Mouse (Mus musculus): ENCODE results near the gene Eef2k.

The Eef2k gene

GRCm38 (mm10) chr7:120842345-120843036, at the start of gene Eef2k:
Eef2k (plus strand) TSS chr7:120842831.
- DNase-seq, result peak; percentile 92

DNA sequence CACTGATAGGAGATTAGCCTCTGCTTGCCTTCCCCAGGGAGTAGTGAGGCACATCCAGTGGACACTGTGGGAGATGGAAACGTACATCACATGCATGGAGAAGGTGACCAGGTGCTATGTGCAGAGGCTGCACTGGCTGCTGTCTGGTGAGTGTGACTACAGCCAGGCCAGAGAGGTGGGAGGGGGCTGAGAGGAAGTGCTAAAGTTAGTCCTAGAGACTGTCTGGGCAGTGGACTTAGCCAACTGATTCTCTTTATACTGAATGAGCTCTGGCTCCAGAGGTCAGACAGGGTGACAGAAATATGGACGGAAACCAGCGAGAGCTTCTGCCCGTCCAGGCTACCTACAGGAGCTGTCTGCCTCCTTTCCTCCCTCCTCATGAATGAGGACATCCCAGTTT, 47.1 kb upstream of the Eef2k start:
- DNase-seq, result no peak

GRCm38 (mm10) chr7:120796369-120796768, 46.3 kb upstream of the Eef2k start:
- no peak for DNase-seq

DNA sequence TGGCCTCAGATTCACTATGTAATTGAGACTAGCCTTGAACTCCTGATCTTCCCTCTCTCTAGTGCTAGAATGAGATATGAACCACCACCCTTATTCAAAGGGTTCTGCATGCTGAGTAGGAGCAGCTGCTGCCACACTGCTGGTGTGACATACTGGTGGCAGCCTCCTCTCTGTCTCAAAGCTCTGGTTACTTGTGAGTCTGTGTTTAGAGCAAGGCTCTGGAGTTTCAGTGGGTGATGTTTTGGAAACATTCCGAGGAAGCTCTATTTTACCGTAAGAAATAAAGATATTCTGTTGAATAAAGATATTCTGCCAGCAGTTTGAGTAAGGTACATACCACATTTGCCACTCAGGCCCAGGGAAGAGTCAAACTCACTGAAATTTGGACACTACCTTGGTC, 39.4 kb upstream of the Eef2k start:
- no peak for DNase-seq

GRCm38 (mm10) chr7:120809705-120810104, 32.9 kb upstream of the Eef2k start:
- DNase-seq, result peak; percentile 14

DNA sequence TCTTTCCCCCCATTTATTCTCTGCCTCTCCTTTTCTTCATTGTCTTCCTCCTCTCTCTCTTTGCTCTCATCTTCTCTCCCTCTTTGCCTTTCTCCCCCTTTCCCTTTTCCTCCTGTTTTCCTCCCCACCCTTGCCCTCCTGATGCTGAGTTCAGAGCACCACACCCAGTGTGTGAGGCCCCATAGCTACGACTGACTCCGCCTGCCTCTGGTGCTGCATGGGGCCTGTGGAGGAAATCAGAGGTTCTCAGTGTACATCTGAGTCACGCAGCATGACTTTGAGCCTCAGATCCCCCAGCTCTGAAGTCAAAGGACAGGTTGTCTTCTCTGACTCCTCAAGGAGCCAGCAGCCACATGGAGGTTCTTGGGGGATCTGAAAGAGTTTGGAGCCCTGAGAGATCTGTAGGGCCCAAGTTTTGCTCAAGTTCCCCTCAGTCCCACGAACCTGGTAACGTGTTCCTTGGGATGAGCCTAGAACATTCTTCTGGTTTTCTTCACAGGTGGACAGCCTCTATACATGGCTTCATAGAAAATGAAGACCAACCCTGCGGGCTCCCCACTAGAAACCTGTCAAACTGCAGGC, 30.7 kb upstream of the Eef2k start, which contains the start of gene Gm5737:
Gene Gm5737 (plus strand): TSS at position 532 of the 582 bp plus-strand sequence.
- no peak for DNase-seq

GRCm38 (mm10) chr7:120817552-120817951, 25.1 kb upstream of the Eef2k start:
- DNase-seq, result no peak

DNA sequence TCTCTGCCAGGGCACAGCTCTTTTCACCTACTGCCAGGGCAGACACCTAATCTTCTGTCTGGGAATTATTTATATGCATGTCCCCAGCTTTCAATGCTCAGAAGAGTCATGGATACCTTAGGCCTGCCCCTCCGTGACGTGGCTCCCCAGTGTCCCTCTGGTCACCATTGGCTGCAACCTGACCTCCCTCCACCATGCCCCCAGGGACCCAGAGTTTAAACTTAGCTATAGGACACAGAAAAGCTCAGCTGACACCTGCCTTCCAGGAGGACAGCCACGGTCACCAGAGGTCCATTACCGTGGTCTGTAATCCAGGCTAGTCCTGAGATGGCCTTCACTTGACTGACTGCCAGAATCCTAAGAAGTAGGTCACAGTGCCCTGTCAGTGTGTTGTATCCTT, 23.2 kb upstream of the Eef2k start:
- DNase-seq, result no peak

- peak; percentile 80 for DNase-seq
These were observed 19.4 kb upstream of the Eef2k start for GRCm38 (mm10) chr7:120823248-120823647.

GRCm38 (mm10) chr7:120825097-120825496, 17.5 kb upstream of the Eef2k start:
- DNase-seq, result no peak

GRCm38 (mm10) chr7:120826408-120826807, 16.2 kb upstream of the Eef2k start:
- DNase-seq, result peak; percentile 59

DNA sequence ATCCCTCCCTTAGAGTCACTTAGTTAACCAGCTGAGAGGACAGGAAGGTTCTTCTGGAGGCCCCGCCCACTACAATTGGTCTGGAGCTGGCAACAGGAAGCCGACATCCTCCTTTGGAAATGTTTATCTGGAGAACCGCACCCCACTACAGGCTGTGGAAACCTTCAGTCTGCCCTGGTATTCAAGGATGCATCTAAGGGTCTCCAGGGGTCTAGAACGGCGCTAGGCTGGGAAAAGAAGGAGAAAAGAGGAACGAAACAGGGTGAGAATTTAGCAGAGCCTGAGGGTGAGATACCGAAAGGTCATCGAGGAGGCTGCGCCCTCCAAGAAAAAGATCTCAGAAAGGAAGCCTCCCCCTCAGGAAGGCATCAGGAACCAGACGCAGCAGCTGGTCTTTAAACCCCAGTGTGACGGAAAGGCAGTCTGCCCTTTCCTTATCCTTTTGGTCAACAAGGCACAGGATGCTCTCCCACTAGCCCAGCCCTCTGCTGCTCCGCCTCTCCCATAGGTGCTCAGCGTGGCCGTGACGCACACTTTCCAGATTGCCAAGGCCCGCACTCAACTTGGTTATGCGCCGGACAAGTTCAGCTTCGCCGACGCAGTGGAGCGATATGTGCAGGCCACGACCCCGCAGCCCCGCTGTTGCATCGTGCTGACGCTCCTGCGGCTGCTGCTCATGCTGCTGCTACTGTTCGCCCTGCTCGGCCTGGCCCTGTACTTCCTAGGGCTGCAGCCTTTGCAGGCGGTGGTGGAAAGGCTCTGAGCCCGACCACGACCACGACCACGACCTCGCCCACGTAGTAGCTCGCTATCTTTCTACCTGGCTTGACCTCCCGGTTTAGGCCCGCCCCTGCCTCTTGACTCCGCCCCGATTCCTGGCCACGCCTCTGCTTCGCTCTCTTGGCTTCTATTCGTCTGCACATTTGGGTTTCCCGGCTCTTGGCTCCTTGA, 11.9 kb upstream of the Eef2k start:
- DNase-seq, result peak; percentile 74

DNA sequence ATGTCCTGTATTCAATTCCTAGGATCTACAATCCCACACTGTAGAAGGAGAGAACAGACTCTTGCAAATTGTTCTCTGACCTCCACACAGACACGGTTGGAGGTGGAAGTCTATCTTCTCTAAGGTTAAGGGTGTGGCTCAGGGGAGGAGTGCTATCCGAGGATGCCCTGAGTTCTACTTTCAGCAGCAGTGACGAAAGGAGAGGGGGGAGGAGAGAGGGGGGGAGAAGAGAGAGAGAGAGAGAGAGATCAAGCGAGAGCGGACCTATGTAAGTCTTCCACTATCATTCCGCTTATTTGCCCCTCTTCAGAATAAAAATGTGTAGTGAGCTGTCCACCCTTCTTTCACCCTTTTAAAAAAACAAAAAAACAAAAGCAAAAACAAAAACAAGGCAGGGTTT, 8.2 kb upstream of the Eef2k start:
- DNase-seq, result no peak

GRCm38 (mm10) chr7:120834863-120835372, 7.7 kb upstream of the Eef2k start:
- DNase-seq, result peak; percentile 84

DNA sequence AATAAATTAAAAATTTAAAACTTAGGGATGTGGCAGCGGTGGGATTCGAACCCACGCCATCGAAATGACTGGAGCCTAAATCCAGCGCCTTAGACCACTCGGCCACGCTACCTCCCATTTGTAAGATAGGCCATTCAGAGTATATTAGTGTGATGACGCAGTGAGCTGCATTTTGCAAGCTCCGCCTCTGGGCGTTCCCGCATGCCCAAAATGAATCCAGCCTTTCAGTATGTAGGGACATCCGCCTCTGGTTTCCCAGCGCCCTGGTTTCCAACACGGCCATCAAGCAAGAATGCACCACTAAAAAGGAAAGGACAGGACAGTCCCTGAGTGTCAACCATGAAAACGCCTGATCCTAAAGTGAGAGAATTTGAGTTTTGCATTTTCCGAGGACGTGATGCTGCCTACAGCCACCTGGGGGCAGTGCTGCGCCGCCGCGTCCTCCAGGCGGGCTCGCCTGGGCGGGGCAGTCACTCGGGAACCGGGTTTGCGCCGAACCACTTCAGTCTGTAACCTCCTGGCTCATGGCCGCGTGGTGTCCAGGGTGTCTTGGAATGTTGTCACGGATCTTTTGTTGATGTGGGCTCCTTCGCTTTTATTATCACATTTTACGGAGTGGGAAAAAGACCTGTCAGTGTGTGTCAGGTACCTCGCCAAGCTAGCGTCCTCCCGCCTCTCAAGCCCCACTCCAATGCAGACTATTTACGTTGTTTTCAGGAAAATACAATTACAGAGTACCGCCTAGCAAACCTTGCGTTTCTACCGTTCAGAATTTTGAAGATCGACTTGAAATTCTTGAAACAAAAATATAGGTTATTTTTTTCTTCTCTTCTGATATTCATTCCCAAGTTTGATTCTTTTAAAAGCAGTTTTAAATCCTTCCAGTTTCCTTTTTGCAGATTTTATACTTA, 6.9 kb upstream of the Eef2k start:
- peak; percentile 93 for DNase-seq

DNA sequence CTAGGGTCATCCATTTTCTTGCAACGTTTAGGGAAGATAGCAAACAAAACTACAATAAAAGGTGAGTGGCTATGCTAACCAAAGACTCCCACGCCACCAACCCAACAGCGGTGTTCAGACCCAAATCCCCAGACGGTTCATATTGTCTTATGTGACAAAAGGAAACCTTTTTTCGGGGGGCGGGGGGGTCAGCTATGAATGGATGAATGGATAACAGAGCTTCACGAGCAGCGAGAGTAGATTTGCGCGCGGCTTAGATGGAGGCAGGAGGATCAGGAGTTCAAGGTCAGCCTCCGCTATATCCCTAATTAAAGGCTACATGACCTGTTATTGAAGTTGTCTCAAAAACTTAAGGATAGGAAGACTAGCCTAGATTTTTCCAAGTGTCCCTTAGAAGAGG, 6.3 kb upstream of the Eef2k start:
- DNase-seq, result peak; percentile 77

GRCm38 (mm10) chr7:120838436-120839160, 4.0 kb upstream of the Eef2k start:
- no peak for DNase-seq

DNA sequence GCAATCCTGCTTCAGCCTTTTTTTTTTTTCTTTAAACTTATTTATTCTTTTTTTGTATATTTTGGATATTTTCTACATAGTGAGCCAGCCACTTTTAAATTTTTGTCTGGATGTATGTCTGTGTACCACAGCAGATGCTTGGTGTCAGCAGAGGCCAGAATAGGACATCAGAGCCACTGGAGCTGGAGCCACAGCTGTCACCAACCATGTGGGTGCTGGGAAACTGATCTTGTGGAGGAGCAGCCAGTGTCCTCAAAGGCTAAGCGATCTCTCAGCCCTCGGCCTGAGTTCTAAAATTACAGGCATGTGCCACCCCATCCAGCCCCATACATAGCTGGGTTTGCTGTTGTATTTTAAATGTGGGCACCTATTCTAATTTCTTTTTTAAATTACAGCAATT, 2.8 kb upstream of the Eef2k start:
- DNase-seq, result no peak

DNA sequence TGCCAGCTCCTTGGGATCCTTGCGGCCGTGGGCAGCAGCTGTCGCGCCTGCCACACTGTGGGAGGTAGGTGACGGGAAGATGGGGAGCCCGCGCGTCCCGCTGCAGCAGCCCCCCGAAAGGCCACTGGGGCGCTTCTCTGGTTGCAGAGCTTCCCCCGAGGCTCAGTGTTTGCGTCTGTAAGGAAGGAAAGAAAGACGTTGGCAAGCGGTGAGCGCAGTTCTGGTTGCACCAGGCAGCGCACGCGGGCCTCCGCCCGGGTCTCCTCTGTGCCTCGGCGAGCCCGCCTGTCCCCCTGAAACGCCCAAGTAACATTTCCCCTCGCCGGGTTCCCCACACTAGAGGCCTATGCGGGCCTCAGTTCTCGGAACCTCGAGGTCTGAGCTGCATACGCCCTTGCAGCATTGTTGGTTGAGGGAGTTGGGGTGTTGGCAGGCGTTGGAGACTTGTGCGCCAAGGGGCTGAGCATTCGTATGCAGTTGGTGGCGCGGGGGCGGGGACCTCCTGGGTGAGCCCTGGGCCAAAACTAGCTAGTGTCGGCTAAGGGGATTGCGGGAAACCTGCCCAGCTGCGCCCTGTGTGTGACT, 498 bp downstream of the Eef2k start:
- DNase-seq, result peak; percentile 85

DNA sequence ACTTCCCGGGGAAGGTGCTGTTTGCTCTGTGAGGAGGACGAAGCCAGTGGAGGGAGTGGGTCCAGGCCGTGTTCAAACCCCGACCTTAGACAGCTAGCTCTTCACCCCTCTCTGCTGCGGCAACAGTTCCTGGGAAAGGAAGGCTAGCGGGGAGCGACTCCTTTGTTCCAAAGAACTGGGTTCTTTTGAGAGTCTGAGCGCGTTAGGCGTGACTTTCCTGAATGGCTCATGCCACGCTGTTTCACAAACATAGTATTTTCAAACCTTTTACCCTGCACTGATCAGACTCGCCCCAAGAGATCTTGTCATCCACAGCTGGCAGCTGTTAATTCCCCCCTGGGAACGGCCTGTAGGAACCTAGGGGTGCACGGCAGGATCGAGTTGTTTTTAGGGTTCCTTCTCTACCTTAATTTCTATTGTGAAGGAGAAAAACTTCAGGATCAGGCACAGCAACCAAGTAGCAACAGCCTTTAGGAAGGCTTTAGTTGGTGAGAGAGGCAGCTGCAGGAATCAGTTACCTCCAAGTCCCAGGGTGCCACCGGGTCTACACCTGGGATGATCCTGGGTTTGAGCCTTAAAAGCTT, 1.3 kb downstream of the Eef2k start:
- no peak for DNase-seq

GRCm38 (mm10) chr7:120844689-120845088, 2.1 kb downstream of the Eef2k start:
- peak; percentile 25 for DNase-seq

All from embryo, embryonic 11 days (tissue).